Mouse (Mus musculus): ENCODE results near the gene Bpifa1.

Bpifa1 gene

DNA sequence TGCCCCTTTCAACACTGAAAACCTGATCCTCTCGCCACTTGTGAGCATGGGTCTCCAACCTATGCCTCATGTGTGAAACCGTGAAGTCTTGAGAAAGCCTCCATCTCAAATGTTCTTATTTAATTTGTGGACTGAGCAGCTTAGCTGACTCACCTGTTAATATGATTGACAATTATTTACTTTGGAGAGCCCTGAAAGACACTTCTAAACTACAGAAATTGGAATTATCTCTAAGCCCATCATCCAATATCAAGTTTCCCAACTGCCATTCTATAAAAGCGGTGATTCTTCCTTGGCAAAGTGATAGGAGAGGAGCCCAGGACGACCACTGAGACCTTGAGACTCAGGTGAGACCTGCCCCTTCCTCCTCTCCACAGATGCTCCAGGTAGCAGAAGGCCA lies at the start of gene Bpifa1:
Gene Bpifa1, plus strand, starts transcription at position 301 of the 400 bp plus-strand sequence.
- in situ Hi-C loops (cut with MboI, MseI): no loop called here

DNA sequence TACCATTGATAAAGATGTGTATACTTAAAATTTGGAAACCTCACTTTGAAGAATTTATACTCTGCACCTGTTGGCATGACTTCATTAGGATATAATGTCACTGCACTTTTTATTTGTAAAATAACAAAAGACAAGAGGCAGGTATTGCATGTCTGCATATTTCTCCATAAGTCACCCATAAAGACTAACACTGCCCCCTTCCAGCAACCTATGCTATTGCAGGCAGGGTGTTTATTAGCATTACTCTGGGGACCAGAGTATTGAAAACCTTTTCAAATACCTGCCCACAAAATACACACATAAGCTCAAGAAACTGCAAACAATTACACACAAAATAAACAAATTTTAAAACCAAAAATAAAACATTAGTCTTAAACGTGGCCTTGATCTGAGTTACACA lies 44.9 kb upstream of the Bpifa1 start:
- in situ Hi-C loops (cut with MboI, MseI): no loop called here

DNA sequence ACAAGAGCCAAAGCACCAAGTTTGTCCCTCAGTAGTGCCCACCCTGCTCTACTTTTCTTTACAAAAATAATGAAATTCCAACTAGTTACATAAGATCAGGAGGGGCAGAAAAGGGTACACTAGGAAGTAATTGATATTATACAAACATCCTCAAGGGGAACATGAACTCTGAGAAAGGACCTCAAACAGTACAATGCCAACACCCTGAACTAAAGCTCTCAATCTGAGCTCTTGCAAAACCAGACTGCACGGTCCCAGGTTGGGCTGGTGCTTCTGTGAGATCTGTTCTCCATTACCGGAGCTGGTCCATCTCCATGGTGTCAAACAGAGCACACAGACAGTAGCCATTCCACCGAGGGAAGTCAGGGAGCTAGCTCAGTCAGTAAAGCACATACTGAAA lies 25.3 kb upstream of the Bpifa1 start:
- in situ Hi-C loops (cut with MboI, MseI): no loop called here

DNA sequence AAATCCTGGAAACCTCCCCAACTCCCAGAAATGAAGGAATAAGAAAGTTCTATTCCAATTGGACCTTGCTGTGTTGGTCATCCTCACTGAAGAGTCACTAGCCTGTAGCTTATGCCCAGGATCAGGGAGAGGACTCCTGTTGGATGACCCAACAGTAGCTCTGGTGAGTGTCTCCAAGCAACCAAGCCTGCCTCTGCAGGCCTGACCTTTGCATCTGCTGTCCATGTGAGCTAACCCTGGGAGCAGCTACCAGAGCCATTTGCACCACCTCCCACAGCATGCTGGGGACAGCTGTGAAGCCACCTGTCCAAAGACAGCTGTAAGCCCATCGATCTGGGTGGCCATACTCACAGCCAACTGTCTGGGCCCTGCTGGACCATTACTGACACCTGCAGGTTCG lies 12.6 kb upstream of the Bpifa1 start, which contains the start of gene Bpifa3:
Gene Bpifa3, plus strand, starts transcription at position 217 of the 400 bp plus-strand sequence.
- in situ Hi-C loops (cut with MboI, MseI): loop anchor here in 1 of 2 experiments (10.0 kb wide), 1 partner anchor 1505 kb away; the partner anchor contains the start of genes Defb25 and Rem1

DNA sequence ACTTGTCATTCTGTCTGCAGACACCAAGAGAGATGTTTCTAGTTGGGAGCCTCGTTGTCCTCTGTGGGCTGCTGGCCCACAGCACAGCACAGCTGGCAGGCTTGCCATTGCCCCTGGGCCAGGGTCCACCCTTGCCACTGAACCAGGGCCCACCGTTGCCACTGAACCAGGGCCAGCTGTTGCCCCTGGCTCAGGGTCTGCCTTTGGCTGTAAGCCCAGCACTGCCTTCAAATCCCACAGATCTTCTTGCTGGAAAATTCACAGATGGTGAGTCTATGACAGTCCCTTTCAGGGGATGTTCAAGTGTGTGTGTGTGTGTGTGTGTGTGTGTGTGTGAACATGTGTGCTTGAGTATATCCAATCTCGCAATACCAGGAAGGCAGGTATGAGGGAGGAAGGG lies 1.1 kb downstream of the Bpifa1 start:
- in situ Hi-C loops (cut with MboI, MseI): no loop called here

DNA sequence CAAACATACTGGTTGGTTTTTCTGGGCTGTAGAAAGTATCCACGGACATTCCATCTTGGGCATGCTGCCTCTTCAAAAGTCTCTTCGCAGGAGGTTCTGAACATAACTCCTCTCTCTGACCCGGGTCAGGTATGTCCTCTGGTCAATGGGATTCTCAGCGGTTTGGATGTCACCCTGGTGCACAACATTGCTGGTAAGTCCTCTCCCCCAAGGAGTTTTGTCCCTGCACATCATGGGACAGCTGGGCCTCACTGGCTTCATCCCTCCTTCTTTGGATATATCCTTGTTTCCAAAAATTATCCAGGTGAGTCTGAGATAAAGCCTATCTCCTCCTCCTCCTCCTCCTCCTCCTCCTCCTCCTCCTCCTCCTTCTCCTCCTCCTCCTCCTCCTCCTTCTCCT lies 4.8 kb downstream of the Bpifa1 start:
- in situ Hi-C loops (cut with MboI, MseI): no loop called here

DNA sequence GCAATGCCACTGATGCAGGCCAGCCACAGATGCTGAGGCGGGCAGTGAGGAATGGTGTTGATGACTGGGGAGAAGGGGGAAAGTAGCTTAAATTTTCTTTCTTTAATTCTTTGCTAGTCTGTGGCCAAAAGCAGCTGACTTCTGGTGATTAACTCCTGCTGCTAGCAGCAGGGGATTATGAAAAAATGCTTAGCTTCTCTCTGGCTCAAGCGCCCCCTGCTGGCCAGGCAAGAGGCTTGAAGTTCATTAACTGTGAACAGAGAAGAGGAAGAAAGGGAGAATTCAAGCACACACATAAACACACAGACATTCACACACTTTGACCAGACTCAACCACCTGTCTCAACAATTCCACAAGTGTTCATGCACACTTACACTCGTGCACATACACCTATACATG lies 15.8 kb downstream of the Bpifa1 start:
- in situ Hi-C loops (cut with MboI, MseI): no loop called here

DNA sequence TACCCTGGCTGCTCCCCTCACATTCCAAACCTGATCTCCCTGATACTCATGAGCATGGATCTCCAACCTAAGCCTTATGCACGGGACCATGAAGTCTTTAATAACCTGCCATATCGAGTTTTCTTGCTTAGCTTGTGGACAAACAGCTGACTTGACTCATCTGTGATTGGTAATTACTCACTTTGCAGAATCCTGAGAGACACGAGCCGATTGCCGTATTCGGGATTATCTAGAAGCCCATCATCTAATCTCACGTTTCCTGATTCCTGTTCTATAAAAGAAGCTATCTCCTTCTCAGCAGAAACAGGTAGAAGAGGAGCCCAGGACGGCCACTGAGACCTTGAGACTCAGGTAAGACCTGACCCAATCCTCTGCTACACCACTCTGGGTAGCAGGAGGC lies 19.6 kb downstream of the Bpifa1 start, which contains the start of gene Bpifa5:
Gene Bpifa5, plus strand, starts transcription at position 301 of the 400 bp plus-strand sequence.
- in situ Hi-C loops (cut with MboI, MseI): no loop called here

DNA sequence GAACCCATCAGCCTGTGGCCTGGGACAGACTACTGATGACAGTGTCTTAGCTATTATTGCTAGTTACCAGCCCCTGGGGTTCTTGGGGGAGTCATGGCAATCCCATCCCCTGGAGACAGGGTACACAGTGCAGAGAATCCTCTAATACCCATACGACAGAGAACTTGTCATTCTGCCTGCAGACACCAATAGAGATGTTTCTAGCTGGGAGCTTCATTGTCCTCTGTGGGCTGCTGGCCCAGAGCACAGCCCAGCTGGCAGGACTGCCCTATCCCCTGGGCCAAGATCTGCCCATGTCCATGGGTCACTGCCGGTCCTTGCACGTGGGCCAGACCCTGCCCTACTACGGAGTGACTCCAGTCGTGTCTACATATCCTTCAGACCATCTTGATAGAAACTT lies 20.6 kb downstream of the Bpifa1 start:
- in situ Hi-C loops (cut with MboI, MseI): no loop called here

DNA sequence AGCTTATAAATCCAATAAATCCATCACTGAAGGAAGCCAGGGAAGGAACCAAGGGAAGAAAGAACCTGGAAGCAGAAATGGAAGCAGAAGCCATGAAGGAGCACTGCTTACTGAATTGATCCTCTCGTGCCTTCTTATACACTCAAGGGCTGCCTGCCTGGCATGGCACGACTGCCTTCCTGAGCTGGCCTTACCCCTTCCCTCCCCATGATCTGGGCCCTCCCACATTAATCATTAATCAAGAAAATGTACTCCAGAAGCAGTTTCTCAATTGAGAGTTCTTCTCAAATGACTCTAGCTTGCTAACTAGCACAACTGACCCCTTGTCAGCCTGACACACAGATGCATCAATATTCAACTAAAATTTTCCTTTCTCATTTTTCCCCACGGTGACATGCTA lies 26.5 kb downstream of the Bpifa1 start:
- in situ Hi-C loops (cut with MboI, MseI): no loop called here

DNA sequence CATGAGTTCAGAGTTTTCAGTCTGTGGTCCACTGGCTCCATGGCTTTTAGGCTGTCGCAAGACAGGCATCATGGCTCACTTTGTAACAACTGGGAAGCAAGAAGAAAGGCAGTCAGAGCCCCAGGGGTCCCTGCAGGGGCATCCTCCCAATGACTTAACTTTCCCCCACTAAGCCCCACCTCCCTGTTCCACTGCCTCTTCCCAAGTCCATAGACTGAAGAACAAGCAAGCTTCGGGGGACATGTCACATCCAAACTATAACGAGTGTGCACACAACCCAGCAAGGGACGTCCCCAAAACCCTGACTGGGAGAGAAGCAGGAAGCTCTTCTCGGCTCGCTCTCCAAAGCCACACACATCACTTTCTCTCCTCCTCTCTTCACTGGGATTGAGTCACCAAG lies 28.9 kb downstream of the Bpifa1 start:
- in situ Hi-C loops (cut with MboI, MseI): no loop called here

DNA sequence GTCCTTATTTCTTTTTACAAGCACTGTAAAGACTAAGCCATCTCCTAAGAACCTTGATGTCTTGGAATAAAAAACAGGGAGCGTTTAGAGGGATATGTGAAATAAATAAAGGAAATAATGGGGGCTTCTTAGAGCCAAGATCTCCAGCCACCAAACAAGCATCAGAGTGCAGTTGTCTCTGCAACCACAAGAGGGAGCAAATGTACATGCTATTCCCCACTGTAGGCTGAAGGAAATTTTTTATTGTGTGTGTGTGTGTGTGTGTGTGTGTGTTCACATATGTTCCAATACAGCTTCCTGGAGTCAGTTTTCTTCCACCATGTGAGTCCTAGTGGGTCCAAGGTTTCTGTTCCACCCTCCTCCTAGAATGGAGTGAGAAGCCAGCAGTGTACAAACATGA lies 30.6 kb downstream of the Bpifa1 start:
- in situ Hi-C loops (cut with MboI, MseI): no loop called here

DNA sequence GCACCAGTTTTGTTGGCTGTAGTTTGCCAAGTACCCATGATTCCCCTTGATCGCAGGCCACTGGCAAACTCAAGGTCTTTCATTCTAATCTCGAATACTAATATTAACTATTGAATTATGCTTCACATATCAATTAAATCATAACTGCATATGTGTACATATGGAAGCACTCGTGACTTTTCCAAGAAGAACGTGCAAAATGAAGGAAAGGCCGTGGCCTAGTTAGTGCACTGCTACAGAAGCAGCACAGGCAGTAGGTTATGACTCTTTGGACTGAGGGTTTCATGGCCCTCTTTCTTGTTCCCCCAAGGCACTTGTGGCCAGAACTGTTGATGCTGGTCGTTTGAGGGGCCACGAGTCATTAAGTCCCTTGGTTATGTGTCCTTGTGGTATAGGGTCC lies 39.2 kb downstream of the Bpifa1 start:
- in situ Hi-C loops (cut with MboI, MseI): loop anchor here in 1 of 2 experiments (25.0 kb wide), 1 partner anchor 645 kb away; the partner anchor contains the start of gene Nol4l

DNA sequence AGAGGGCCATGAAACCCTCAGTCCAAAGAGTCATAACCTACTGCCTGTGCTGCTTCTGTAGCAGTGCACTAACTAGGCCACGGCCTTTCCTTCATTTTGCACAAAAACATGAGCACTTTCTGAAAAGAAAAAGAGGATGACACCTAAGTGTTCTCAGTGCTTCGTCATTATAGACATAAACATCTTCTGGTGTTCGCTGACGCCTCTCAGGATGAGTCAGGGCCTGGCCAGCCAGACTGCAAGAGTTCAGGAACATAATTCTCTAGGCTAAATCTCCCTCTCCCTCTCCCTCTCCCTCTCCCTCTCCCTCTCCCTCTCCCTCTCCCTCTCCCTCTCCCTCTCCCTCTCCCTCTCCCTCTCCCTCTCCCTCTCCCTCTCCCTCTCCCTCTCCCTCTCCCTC lies 40.4 kb downstream of the Bpifa1 start:
- in situ Hi-C loops (cut with MboI, MseI): loop anchor here in 1 of 2 experiments (25.0 kb wide), 1 partner anchor 646 kb away; the partner anchor contains the start of gene Nol4l

DNA sequence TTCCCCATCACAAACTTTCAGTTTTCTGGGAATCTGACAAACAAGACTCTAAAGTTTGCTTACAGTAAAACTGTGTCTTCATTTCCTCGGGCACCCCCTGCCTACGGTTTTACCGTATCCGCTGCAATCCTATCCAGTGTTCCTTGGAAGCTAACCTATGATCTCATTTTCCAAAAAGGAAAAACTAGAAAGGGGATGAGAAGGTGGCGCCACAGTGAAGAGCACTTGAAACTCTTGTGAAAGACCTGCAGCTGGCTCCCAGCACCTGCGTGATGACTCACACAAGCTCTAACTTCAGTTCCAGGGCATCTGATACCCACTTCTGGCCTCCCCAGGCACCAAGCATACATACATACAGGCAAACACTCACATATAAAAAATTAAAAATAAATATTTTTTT lies 42.6 kb downstream of the Bpifa1 start:
- in situ Hi-C loops (cut with MboI, MseI): loop anchor here in 1 of 2 experiments (25.0 kb wide), 1 partner anchor 648 kb away; the partner anchor contains the start of gene Nol4l

DNA sequence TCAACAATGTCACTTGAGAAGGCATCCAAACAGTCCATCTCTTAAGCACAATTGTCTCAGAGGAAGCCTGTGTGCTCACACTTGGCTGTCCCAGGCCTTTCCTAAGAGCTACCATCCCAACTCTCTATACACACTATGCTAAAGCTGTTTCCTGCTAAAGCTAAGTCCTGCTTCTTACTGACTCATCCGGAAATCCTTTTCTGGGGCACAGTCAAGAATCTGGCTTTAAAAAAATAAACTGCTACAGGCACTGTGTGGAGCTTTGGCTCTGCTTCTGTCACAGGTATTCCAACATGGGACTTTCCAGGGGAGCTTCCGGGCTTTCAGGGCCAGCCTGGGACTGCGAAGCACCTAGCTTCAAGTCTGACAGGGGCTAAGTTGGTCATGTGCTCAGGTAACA lies 43.1 kb downstream of the Bpifa1 start:
- in situ Hi-C loops (cut with MboI, MseI): loop anchor here in 1 of 2 experiments (25.0 kb wide), 1 partner anchor 648 kb away; the partner anchor contains the start of gene Nol4l

DNA sequence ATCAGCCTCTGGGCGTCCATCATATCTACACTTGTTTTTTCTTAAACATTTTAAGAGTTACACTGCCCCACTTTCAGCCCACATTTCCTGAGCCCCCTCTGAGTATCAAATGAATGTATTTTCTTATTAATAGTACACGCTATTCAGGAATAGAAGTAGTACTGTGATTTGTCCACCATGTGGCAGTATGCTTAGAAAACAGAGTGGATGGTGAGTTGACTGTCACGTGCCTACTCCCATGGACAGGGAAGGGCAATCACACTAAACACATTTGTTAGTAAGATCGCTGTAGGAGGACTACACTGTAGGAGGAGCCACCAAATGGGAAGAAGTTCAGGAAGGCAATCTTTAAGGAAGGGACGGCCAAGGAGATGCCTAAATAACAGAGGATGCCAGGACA lies 44.8 kb downstream of the Bpifa1 start:
- in situ Hi-C loops (cut with MboI, MseI): loop anchor here in 1 of 2 experiments (25.0 kb wide), 1 partner anchor 650 kb away; the partner anchor contains the start of gene Nol4l

DNA sequence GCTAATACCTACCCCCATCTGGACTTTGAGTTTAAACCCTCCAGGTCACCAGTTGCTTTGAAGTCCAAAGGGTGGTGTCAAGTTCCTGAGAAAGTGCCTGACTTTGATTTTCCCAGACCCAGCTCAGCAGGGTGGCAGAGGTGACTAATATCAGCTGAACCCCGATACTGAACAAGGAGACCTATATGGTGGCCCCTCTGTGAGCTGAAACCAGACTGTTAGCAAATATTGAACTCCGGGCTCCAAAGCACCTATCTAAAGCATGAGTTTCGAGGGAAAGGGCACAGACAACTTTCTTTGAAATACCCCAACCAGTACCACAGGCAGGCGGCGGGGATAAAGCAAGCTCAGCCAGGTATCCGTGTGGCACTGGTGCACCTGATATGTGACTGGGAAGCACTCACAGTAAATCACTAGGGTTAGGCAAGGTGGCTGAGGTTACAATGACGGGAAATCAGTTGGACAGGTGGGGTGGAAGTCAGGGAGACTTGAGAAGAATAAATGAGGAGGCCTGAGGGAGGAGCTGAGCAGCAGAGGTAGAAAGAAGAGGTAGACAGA lies 47.3 kb downstream of the Bpifa1 start:
- in situ Hi-C loops (cut with MboI, MseI): loop anchor here in 1 of 2 experiments (25.0 kb wide), 1 partner anchor 653 kb away; the partner anchor contains the start of gene Nol4l

DNA sequence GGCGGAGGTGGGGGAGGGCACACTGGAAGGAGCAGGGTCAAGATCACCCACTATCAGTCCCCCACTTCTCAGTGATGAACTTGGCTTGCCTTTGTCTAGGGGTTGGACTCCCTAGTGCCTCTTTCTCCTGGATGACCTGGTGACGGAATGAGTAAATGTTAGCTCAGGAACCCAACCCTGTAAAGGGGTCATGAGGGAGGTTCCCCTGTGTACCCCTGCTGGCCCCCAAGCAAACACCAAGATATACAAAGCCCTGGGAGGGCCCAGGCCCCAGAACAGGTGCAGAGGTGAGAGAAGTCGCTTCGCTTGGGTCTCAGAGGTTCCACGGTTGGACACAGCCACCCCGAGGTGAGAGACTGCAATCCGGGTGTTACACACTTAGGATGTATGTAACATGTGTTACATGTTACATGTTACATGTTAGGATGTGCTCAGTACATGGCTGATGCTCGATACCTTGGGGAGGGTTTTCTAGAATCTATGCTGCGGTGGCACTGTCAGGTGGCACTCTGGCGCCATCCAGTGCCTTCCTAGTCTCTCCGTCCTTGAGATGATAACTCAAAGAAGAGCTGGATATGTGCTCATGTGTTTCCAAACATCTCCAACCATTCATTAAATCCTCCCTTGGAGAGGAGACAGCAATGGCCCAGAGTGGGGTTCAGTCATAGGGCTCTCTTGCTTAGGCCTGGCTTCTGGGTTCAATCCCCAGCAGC lies 48.0 kb downstream of the Bpifa1 start, which contains the start of gene Bpifb1:
Gene Bpifb1, plus strand, starts transcription at position 273 of the 713 bp plus-strand sequence.
- in situ Hi-C loops (cut with MboI, MseI): loop anchor here in 1 of 2 experiments (25.0 kb wide), 1 partner anchor 653 kb away; the partner anchor contains the start of gene Nol4l

DNA sequence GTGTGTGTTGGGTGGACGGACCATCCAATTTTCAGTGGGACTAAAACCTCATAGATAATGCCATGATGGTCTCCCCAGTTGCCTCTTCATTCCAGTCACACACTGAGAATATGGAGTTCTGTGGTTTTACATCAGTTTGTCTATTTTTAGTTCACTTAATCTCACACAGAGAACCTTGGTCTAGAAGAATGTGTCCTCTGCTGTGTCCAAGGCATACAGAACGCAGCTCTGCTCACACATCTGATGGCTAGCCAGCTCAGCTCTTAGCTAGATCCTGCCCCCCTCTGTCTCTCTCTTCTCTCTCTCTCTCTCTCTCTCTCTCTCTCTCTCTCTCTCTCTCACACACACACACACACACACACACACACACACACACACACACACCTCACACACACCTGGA lies 49.5 kb downstream of the Bpifa1 start:
- in situ Hi-C loops (cut with MboI, MseI): loop anchor here in 1 of 2 experiments (25.0 kb wide), 1 partner anchor 655 kb away; the partner anchor contains the start of gene Nol4l

DNA sequence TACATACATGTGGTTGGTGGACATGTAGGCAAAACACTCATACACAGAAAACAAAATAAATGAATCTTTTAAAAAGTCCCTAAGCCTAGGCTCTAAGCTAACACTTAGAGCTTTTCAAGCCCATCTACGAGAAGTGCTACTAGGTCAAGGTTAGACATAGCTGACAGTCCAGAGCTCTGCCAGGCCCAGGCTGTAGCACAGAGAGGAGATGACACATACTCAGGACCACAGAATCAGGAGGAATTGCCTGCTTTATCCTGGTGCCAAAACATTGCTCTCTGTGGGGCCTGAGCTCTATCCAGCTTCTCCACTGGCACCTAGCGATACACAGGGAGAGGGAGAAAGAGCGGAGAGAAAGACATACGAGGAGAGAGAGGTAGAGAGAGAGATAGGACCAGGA lies 50.4 kb downstream of the Bpifa1 start:
- in situ Hi-C loops (cut with MboI, MseI): loop anchor here in 1 of 2 experiments (25.0 kb wide), 1 partner anchor 656 kb away; the partner anchor contains the start of gene Nol4l

DNA sequence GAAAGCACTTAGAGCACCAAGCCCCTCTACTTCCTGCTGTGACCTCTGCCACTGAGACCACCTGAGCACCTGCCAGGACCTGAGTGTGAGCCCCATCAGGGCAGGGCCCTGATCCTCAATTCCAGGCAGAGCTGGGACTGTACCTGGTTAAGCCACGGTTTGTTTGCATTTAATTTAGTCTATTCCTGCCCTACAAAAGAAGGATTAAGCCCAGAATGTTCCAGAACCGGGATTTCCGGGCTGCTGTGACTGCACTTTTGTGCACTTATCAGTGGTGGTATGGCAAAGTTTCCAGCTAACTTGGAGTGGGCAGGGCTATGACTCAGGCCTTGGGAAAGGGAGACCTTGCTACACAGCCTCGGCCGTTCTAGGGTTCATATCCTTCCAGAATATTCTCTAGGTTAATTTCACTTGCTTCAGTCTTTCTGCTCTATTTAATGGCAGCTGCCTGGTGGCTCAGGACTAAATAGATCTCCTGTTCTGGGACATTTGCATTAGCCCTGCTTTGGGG lies 51.4 kb downstream of the Bpifa1 start:
- in situ Hi-C loops (cut with MboI, MseI): loop anchor here in 1 of 2 experiments (25.0 kb wide), 1 partner anchor 657 kb away; the partner anchor contains the start of gene Nol4l

Data from T-helper 17 cell (primary cell).